Mouse (Mus musculus): Measurements from ENCODE around the gene Gm11273. TPM values are rescaled to one million over a fixed set of nuclear protein-coding genes. Genes with fewer than 3 reads are reported as not detected.
"Not testable (repeated sequence)": the region's sequence is repeated elsewhere in the genome, so short reads cannot be mapped to it uniquely, and the experiment has no call there.

The Gm11273 gene
- polyA plus RNA-seq, 1 experiment, result 4.5 TPM

DNA sequence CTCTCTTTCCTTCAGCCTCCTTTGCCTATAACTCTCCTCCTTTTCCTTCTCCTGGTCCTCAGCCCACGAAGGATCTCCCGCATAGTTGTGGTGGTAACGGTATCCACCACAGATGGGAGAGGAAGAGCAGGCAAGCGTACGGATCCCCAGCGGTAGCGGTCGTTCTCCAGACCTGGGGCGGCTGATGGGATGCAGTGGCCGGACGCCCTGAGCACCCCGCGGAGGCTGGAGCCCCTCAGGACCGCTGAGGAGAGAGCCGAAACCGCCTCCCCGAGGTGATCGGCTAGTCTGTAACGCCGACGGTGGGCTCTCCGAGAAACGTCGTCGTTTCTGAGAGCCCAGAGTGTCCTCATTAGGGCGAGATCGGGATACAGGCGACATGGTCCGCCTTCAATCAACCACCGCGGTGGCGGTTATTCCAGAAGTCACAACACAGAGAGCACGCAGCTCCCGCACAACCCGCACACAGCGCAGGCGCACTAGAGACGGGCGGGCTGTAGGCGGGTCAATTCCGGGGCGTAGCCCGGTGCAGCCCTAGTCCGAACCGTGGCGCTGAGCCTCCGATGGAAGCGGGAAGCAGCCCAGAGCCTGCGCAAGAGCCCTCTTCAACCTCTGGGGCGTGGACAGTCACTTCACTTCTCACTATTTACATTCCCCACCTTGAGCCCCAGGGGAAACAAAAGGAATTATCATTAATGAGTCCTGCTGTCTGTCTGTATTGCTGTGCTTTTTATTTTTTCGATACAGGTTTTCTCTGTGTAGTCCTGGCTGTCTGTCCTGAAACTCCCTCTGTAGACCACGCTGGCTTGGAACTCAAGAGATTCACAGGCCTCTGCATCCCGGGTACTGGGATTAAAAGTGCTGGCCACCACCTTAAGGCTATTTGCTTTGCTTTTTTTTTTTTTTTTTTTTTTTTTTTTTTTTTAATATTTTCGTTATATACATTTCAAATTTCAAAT lies 32.9 kb downstream of the Gm11273 start, which contains the start of gene Nkapl:
TSS of gene Nkapl (minus strand) at position 449 of the 959 bp plus-strand sequence.
- Histone ChIP-seq H3K27ac (ENCODE audit: insufficient read depth, low read length) (no peak within 1 kb of the TSS), H3K36me3 (ENCODE audit: control insufficient read depth, insufficient read depth, low read length) (no peaks in the 10 kb centered on the region), H3K4me1 (ENCODE audit: control insufficient read depth, insufficient read depth, insufficient read length) (peaks cover 4% of the 10 kb centered on the region; the same call in 1 of the 2 replicates), H3K27me3 (ENCODE audit: control insufficient read depth, insufficient read depth, low read length) (peaks cover 9% of the 10 kb centered on the region; the same call in 1 of the 2 replicates), H3K4me3 (ENCODE audit: extremely low read depth, insufficient read depth, insufficient read length) (peak within 1 kb of the TSS; percentile 76)
- peak; percentile 47 to 52 for DNase-seq (ENCODE audit: low read depth in 1 of 2, low spot score in 2 of 2)
- 2% methylated on average over 54 of the region's 54 CpGs for WGBS
- TF ChIP-seq POLR2A (IDR thresholded peaks at IDR 0.05; ENCODE audit: low read depth, low read length) (no peak), CTCF (IDR thresholded peaks at IDR 0.05; ENCODE audit: extremely low read depth, insufficient read depth, insufficient read length, insufficient replicate concordance) (no peak)

DNA sequence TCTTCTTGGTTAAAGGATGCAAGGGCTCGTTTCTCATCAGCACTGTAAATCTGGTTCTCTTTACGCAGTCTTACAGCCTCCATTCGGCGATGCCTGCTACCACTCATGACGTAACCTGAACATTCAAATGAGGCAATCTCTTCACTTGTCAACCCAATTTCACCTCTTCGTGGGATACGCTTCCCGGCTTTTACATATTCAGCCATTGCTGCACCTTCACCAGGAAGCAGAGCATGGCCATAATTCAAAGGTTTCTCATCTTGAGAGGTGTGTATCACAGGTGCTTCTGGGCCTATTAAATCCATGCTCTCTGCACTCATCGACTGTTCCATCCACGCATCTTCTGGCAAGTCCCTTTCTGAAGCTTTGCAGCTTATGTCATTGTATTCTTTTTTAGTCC lies 33.9 kb downstream of the Gm11273 start:
- Histone ChIP-seq H3K27ac (ENCODE audit: insufficient read depth, low read length) (no peak overlapping the region), H3K4me1 (ENCODE audit: control insufficient read depth, insufficient read depth, insufficient read length) (peaks cover 4% of the 10 kb centered on the region; the same call in 1 of the 2 replicates), H3K4me3 (ENCODE audit: extremely low read depth, insufficient read depth, insufficient read length) (no peak overlapping the region), H3K36me3 (ENCODE audit: control insufficient read depth, insufficient read depth, low read length) (no peaks in the 10 kb centered on the region), H3K27me3 (ENCODE audit: control insufficient read depth, insufficient read depth, low read length) (peaks cover 9% of the 10 kb centered on the region; the same call in 1 of the 2 replicates)
- 86% methylated on average over 10 of the region's 10 CpGs for WGBS
- DNase-seq (ENCODE audit: low read depth in 1 of 2, low spot score in 2 of 2), result no peak
- TF ChIP-seq POLR2A (IDR thresholded peaks at IDR 0.05; ENCODE audit: low read depth, low read length), result no peak
- TF ChIP-seq CTCF (IDR thresholded peaks at IDR 0.05; ENCODE audit: extremely low read depth, insufficient read depth, insufficient read length, insufficient replicate concordance), result no peak

DNA sequence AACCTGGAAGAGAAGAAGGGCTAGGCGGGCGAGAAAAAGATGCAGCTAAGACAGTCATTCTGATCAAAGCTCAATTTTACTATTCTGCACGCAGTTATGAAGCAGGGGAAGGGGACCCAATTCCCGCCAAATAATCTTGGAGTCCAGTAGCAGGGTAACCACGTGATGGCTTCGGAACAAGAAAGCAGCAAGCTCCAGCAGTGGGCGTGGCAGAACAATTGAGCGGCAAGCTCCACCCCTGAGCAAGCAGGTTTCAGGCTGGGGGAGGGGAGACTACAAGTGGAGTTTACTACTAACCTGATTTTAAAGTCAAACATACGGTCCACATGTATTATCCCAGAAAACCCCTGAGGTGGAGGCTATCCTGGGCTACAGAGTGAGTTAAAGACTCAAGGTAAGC lies 38.7 kb downstream of the Gm11273 start:
- WGBS, result 72% methylated on average over 9 of the region's 9 CpGs
- H3K4me1 ChIP-seq (ENCODE audit: control insufficient read depth, insufficient read depth, insufficient read length); H3K27ac ChIP-seq (ENCODE audit: insufficient read depth, low read length); H3K27me3 ChIP-seq (ENCODE audit: control insufficient read depth, insufficient read depth, low read length); H3K4me3 ChIP-seq (ENCODE audit: extremely low read depth, insufficient read depth, insufficient read length); H3K36me3 ChIP-seq (ENCODE audit: control insufficient read depth, insufficient read depth, low read length); DNase-seq (ENCODE audit: low read depth in 1 of 2, low spot score in 2 of 2): not testable (repeated sequence)

DNA sequence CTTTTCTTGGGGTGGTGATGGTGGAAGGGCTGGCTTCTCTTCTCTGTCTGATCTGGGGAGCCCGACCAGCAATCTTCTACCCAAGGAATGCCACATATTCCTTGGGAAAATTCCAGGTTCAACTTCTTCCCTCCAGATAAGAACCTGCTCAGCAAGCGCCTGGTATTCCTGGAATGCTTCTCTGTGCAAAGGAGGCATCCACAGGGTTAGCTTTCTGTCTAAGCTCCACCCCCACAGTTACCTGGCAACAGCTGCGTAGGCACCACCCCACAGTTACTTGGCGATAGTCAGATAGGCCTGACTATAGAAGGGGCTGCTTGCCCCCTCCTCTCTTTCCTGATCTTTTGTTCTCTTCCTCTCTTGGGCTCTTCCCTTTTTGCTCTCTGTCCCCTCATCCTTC lies 44.9 kb downstream of the Gm11273 start:
- no peak for TF ChIP-seq CTCF (IDR thresholded peaks at IDR 0.05; ENCODE audit: extremely low read depth, insufficient read depth, insufficient read length, insufficient replicate concordance)
- peaks cover 3% of the 10 kb centered on the region; the same call in 1 of the 2 replicates for H3K36me3 ChIP-seq (ENCODE audit: control insufficient read depth, insufficient read depth, low read length)
- 66% methylated on average over 4 of the region's 4 CpGs for WGBS
- H3K4me3 ChIP-seq (ENCODE audit: extremely low read depth, insufficient read depth, insufficient read length), result no peak overlapping the region
- 0 out of 2 replicates have a peak, but pooled peaks cover 2% of the 10 kb centered on the region for H3K4me1 ChIP-seq (ENCODE audit: control insufficient read depth, insufficient read depth, insufficient read length)
- H3K27me3 ChIP-seq (ENCODE audit: control insufficient read depth, insufficient read depth, low read length), result no peaks in the 10 kb centered on the region
- DNase-seq (ENCODE audit: low read depth in 1 of 2, low spot score in 2 of 2), result no peak
- H3K27ac ChIP-seq (ENCODE audit: insufficient read depth, low read length), result no peak overlapping the region

DNA sequence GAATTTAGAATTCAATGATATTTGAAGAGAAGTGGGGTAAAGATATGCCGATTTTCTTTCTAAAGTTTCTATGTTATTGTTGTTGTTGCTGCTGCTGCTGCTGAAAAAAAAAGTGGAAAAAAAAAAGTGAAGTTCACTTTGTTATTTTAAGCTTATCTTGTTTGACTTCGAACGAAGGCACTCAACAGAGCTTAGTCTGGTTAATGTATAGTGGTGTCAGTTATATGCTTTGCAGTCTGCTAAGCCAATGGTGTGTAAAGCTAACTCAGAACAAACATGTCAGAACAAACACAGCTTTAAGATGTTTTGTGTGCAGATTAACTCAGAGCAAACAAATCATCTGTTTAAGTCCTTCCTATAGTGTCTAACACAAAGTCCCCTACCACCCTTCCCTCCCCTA lies 47.1 kb downstream of the Gm11273 start:
- DNase-seq (ENCODE audit: low read depth in 1 of 2, low spot score in 2 of 2), result no peak
- Histone ChIP-seq H3K36me3 (ENCODE audit: control insufficient read depth, insufficient read depth, low read length) (peaks cover 6% of the 10 kb centered on the region), H3K27ac (ENCODE audit: insufficient read depth, low read length) (no peak overlapping the region), H3K4me1 (ENCODE audit: control insufficient read depth, insufficient read depth, insufficient read length) (0 out of 2 replicates have a peak, but pooled peaks cover 2% of the 10 kb centered on the region), H3K27me3 (ENCODE audit: control insufficient read depth, insufficient read depth, low read length) (no peaks in the 10 kb centered on the region), H3K4me3 (ENCODE audit: extremely low read depth, insufficient read depth, insufficient read length) (no peak overlapping the region)
- no peak for TF ChIP-seq CTCF (IDR thresholded peaks at IDR 0.05; ENCODE audit: extremely low read depth, insufficient read depth, insufficient read length, insufficient replicate concordance)
- TF ChIP-seq POLR2A (IDR thresholded peaks at IDR 0.05; ENCODE audit: low read depth, low read length), result no peak
- WGBS, result 74% methylated on average over 3 of the region's 3 CpGs

DNA sequence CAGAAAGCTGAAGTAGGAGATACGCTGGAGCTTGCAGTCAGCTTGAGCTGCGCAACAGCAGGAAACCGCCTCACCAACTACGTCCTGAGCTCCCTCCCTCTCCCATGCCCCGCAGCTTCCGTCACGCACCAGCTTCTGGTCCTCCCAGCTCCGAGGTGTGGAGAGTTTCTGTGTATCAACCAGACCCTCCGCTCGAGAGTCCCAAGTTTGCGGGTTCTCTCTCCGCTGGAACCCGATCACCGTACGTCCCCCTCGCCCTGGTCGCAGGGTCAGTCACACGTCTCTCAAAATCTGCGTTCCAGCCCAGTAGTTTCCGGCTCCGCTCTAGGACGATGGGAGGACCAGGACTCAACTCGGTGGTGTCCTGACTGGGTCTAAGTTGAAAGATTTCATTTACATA lies 47.8 kb downstream of the Gm11273 start, which contains the start of gene Zscan26:
TSS of gene Zscan26 (minus strand) at position 282 of the 400 bp plus-strand sequence.
- Histone ChIP-seq H3K4me1 (ENCODE audit: control insufficient read depth, insufficient read depth, insufficient read length) (0 out of 2 replicates have a peak, but pooled peaks cover 2% of the 10 kb centered on the region), H3K4me3 (ENCODE audit: extremely low read depth, insufficient read depth, insufficient read length) (peak within 1 kb of the TSS; percentile 92), H3K27ac (ENCODE audit: insufficient read depth, low read length) (peak within 1 kb of the TSS; percentile 75), H3K36me3 (ENCODE audit: control insufficient read depth, insufficient read depth, low read length) (peaks cover 8% of the 10 kb centered on the region), H3K27me3 (ENCODE audit: control insufficient read depth, insufficient read depth, low read length) (no peaks in the 10 kb centered on the region)
- WGBS, result under 1% methylated on average over 23 of the region's 23 CpGs
- peak; percentile 69 to 76 for DNase-seq (ENCODE audit: low read depth in 1 of 2, low spot score in 2 of 2)
- TF ChIP-seq CTCF (IDR thresholded peaks at IDR 0.05; ENCODE audit: extremely low read depth, insufficient read depth, insufficient read length, insufficient replicate concordance) (no peak), POLR2A (IDR thresholded peaks at IDR 0.05; ENCODE audit: low read depth, low read length) (peak; percentile 27; the same call in 1 of the 2 replicates)

DNA sequence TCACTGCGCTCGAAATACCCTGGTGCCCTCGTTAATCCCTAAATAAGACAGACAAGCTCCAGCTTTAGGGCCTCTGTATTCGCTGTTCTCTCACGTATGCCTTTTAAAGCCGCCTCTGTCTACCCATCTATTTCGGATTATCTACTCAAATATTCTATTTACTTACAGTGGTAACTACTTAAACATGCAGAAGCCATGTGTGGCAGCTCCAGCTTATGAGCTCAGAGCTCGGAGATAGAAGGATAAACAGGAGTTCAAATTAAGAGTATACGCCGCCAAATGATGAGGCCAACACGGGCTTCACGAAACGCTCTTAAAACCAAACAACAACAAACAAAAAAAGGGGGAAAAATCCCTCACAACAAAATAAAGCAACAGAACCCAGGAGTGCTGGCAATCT lies 48.2 kb downstream of the Gm11273 start:
- Histone ChIP-seq H3K27ac (ENCODE audit: insufficient read depth, low read length) (no peak overlapping the region), H3K27me3 (ENCODE audit: control insufficient read depth, insufficient read depth, low read length) (no peaks in the 10 kb centered on the region), H3K4me1 (ENCODE audit: control insufficient read depth, insufficient read depth, insufficient read length) (0 out of 2 replicates have a peak, but pooled peaks cover 2% of the 10 kb centered on the region), H3K4me3 (ENCODE audit: extremely low read depth, insufficient read depth, insufficient read length) (peak overlapping the region; percentile 92), H3K36me3 (ENCODE audit: control insufficient read depth, insufficient read depth, low read length) (peaks cover 11% of the 10 kb centered on the region)
- no peak for DNase-seq (ENCODE audit: low read depth in 1 of 2, low spot score in 2 of 2)
- 5% methylated on average over 13 of the region's 13 CpGs for WGBS
- TF ChIP-seq CTCF (IDR thresholded peaks at IDR 0.05; ENCODE audit: extremely low read depth, insufficient read depth, insufficient read length, insufficient replicate concordance), result no peak
- no peak for TF ChIP-seq POLR2A (IDR thresholded peaks at IDR 0.05; ENCODE audit: low read depth, low read length)

Other genes starting within 250 kb of the Gm11273 start
- not detected in 2 replicates for gene Gpx5, start 208.7 kb downstream of the Gm11273 start, polyA plus RNA-seq (2012; rRNA removed)
- gene Gpx6, start 189.3 kb downstream of the Gm11273 start, polyA plus RNA-seq (2012; rRNA removed), result not detected in 2 replicates
- not detected in 2 replicates for gene Olfr1367, start 154.5 kb downstream of the Gm11273 start, polyA plus RNA-seq (2012; rRNA removed)
- 0.38 and 0.62 TPM in 2 replicates for gene Zscan12, start 138.6 kb downstream of the Gm11273 start, polyA plus RNA-seq (2012; rRNA removed)
- gene Zkscan3, start 98.7 kb downstream of the Gm11273 start, polyA plus RNA-seq (2012; rRNA removed), result 12.5 and 15.2 TPM in 2 replicates
- gene Pgbd1, start 60.4 kb downstream of the Gm11273 start, polyA plus RNA-seq (2012; rRNA removed), result 0.13 and 0.28 TPM in 2 replicates
- 6.7 and 8.5 TPM in 2 replicates for gene Zscan26, start 47.7 kb downstream of the Gm11273 start, polyA plus RNA-seq (2012; rRNA removed)
- not detected in 2 replicates for gene Nkapl, start 32.9 kb downstream of the Gm11273 start, polyA plus RNA-seq (2012; rRNA removed)
- gene Zkscan4, start 22.5 kb downstream of the Gm11273 start, polyA plus RNA-seq (2012; rRNA removed), result 0.29 and 0.34 TPM in 2 replicates
- not detected in 2 replicates for gene Gm10065, start 22.0 kb downstream of the Gm11273 start, polyA plus RNA-seq (2012; rRNA removed)
- gene AK157302, start 6.2 kb downstream of the Gm11273 start, polyA plus RNA-seq (2012; rRNA removed), result 0.13 and 0.16 TPM in 2 replicates
- 1.6 and 2.0 TPM in 2 replicates for gene Zkscan8, start 29.7 kb upstream of the Gm11273 start, polyA plus RNA-seq (2012; rRNA removed)
- not detected in 2 replicates for gene Olfr1366, start 41.4 kb upstream of the Gm11273 start, polyA plus RNA-seq (2012; rRNA removed)
- gene Olfr1535, start 58.5 kb upstream of the Gm11273 start, polyA plus RNA-seq (2012; rRNA removed), result not detected in 2 replicates
- gene Olfr1364, start 80.3 kb upstream of the Gm11273 start, polyA plus RNA-seq (2012; rRNA removed), result not detected in 2 replicates
- gene Olfr1362, start 112.6 kb upstream of the Gm11273 start, polyA plus RNA-seq (2012; rRNA removed), result not detected in 2 replicates
- gene Olfr11, start 141.1 kb upstream of the Gm11273 start, polyA plus RNA-seq (2012; rRNA removed), result not detected in 2 replicates
- not detected in 2 replicates for gene Olfr1361, start 162.0 kb upstream of the Gm11273 start, polyA plus RNA-seq (2012; rRNA removed)
- gene Olfr1360, start 176.0 kb upstream of the Gm11273 start, polyA plus RNA-seq (2012; rRNA removed), result not detected in 2 replicates
- not detected in 2 replicates for gene Olfr1359, start 196.7 kb upstream of the Gm11273 start, polyA plus RNA-seq (2012; rRNA removed)
- gene Hist1h2bl, start 214.7 kb upstream of the Gm11273 start, polyA plus RNA-seq (2012; rRNA removed), result 18.0 and 18.4 TPM in 2 replicates
- gene Hist1h2ai, start 215.0 kb upstream of the Gm11273 start, polyA plus RNA-seq (2012; rRNA removed), result 40.4 and 81.0 TPM in 2 replicates
- gene Hist1h3h, start 216.2 kb upstream of the Gm11273 start, polyA plus RNA-seq (2012; rRNA removed), result 81.3 and 147 TPM in 2 replicates
- 6.5 and 12.9 TPM in 2 replicates for gene Hist1h2bm, start 220.6 kb upstream of the Gm11273 start, polyA plus RNA-seq (2012; rRNA removed)
- 9.1 and 9.5 TPM in 2 replicates for gene Hist1h4j, start 233.6 kb upstream of the Gm11273 start, polyA plus RNA-seq (2012; rRNA removed)
- 82.1 and 92.4 TPM in 2 replicates for gene Hist1h4k, start 249.1 kb upstream of the Gm11273 start, polyA plus RNA-seq (2012; rRNA removed)

Measured in spleen, adult 2 months (tissue).